Mouse (Mus musculus) intestine, postnatal 0 days (tissue): ENCODE measurements around the gene Prex1. TPM values are rescaled to one million over a fixed set of nuclear protein-coding genes. Genes with fewer than 3 reads are reported as not detected.

ENCODE experiments used
- ATAC-seq: fragments of 200-750 bp; cut with Nextera tagmentation; 2 replicates; pipeline ENCODE4 v1.8.0; 2017; ENCODE audit warnings: mild to moderate bottlenecking, moderate TSS enrichment, moderate library complexity
- H3K27ac ChIP-seq: fragments of 300-500 bp; sonication (generic); 2 replicates; pipeline ENCODE4 v1.5.1; 2014; ENCODE audit warnings: mild to moderate bottlenecking, low read depth, low read length, moderate library complexity
- H3K27me3 ChIP-seq: fragments of 300-500 bp; sonication (generic); replicated peaks from 2 replicates; pipeline ENCODE4 v1.6.1; 2014; ENCODE audit warnings: low read length, mixed read lengths; ENCODE audit not compliant: control insufficient read depth, insufficient read depth
- H3K36me3 ChIP-seq: fragments of 300-500 bp; sonication (generic); 2 replicates; pipeline ENCODE4 v1.6.1; 2014; ENCODE audit warnings: mild to moderate bottlenecking, moderate library complexity; ENCODE audit not compliant: control insufficient read depth, insufficient read depth
- H3K4me1 ChIP-seq: fragments of 300-500 bp; sonication (generic); replicated peaks from 2 replicates; pipeline ENCODE4 v1.6.1; 2014; ENCODE audit warnings: antibody characterized with exemption, low read length, mixed read lengths; ENCODE audit not compliant: control insufficient read depth, insufficient read depth
- H3K4me2 ChIP-seq: fragments of 300-500 bp; sonication (generic); replicated peaks from 2 replicates; pipeline ENCODE4 v1.6.1; 2014; ENCODE audit warnings: low read depth, mild to moderate bottlenecking, moderate library complexity
- H3K4me3 ChIP-seq: fragments of 300-500 bp; sonication (generic); 2 replicates; pipeline ENCODE4 v1.5.1; 2014; ENCODE audit warnings: low read depth, low read length
- H3K9ac ChIP-seq: fragments of 300-500 bp; sonication (generic); 2 replicates; pipeline ENCODE4 v1.6.1; 2014; ENCODE audit warnings: mild to moderate bottlenecking, low read depth, low read length
- H3K9me3 ChIP-seq: fragments of 300-500 bp; sonication (generic); 2 replicates; pipeline ENCODE4 v1.6.1; 2016; ENCODE audit warnings: mixed run types; ENCODE audit not compliant: control insufficient read depth
- CTCF ChIP-seq: sonication (generic); IDR thresholded peaks from 2 replicates; pipeline ENCODE4 v1.5.1; 2016; ENCODE audit warnings: low read depth, mild to moderate bottlenecking, control low read depth, antibody characterized with exemption, moderate library complexity
- WGBS: fragments of 180-500 bp; shearing (Covaris S2); extraction: QIAGEN DNeasy Blood & Tissue Kit; methylation state at CpG from one replicate; pipeline ENCODE4 v1.1.7; 2014; 5-methylcytosine and 5-hydroxymethylcytosine counted together
- polyA plus RNA-seq: library from polyadenylated mRNA; unstranded; fragments of >200 nt; fragmentation: Nextera tagmentation; extraction: Ambion mirVana; gene quantifications from 2 replicates; pipeline ENCODE4 v1.2.1, GENCODE M21; 2015

The Prex1 gene
- polyA plus RNA-seq, 1 experiment from 2014 or later, result 4.0 TPM

GRCm38 (mm10) chr2:166745849-166746248 lies 32.2 kb upstream of the Prex1 start:
- 81% methylated on average over 9 of the region's 9 CpGs for WGBS
- Histone ChIP-seq H3K4me1 (no peaks in the 10 kb centered on the region), H3K36me3 (no peaks in the 10 kb centered on the region), H3K4me3 (no peak overlapping the region), H3K4me2 (no peak overlapping the region), H3K9me3 (no peaks in the 10 kb centered on the region), H3K27me3 (no peaks in the 10 kb centered on the region), H3K9ac (no peak overlapping the region), H3K27ac (no peak overlapping the region)
- no peak for ATAC-seq
- TF ChIP-seq CTCF, result no peak

GRCm38 (mm10) chr2:166744433-166744832 lies 30.8 kb upstream of the Prex1 start:
- Histone ChIP-seq H3K4me2 (no peak overlapping the region), H3K36me3 (no peaks in the 10 kb centered on the region), H3K27ac (no peak overlapping the region), H3K9ac (no peak overlapping the region), H3K27me3 (no peaks in the 10 kb centered on the region), H3K9me3 (no peaks in the 10 kb centered on the region), H3K4me1 (no peaks in the 10 kb centered on the region), H3K4me3 (no peak overlapping the region)
- TF ChIP-seq CTCF, result no peak
- no peak; the same call in 1 of the 2 replicates for ATAC-seq
- 75% methylated on average over 7 of the region's 7 CpGs for WGBS

- H3K27ac ChIP-seq, result no peak overlapping the region
- no peaks in the 10 kb centered on the region for H3K9me3 ChIP-seq
- no peak overlapping the region for H3K4me2 ChIP-seq
- no peaks in the 10 kb centered on the region for H3K36me3 ChIP-seq
- no peaks in the 10 kb centered on the region for H3K27me3 ChIP-seq
- H3K4me1 ChIP-seq, result no peaks in the 10 kb centered on the region
- no peak for TF ChIP-seq CTCF
- WGBS, result 55% methylated on average over 4 of the region's 4 CpGs
- H3K4me3 ChIP-seq, result no peak overlapping the region
- no peak for ATAC-seq
- no peak overlapping the region for H3K9ac ChIP-seq
These were observed 29.9 kb upstream of the Prex1 start for GRCm38 (mm10) chr2:166743504-166743903.

- Histone ChIP-seq H3K4me3 (no peak overlapping the region), H3K4me2 (no peak overlapping the region), H3K4me1 (no peaks in the 10 kb centered on the region), H3K27me3 (no peaks in the 10 kb centered on the region), H3K9me3 (no peaks in the 10 kb centered on the region), H3K9ac (no peak overlapping the region), H3K27ac (no peak overlapping the region), H3K36me3 (no peaks in the 10 kb centered on the region)
- no peak for TF ChIP-seq CTCF
- 83% methylated on average over 6 of the region's 6 CpGs for WGBS
- no peak for ATAC-seq
These were observed 27.8 kb upstream of the Prex1 start for GRCm38 (mm10) chr2:166741445-166741844.

GRCm38 (mm10) chr2:166740396-166740795 lies 26.8 kb upstream of the Prex1 start:
- Histone ChIP-seq H3K4me1 (no peaks in the 10 kb centered on the region), H3K9me3 (no peaks in the 10 kb centered on the region), H3K4me2 (no peak overlapping the region), H3K9ac (no peak overlapping the region), H3K36me3 (no peaks in the 10 kb centered on the region), H3K27ac (no peak overlapping the region), H3K4me3 (no peak overlapping the region), H3K27me3 (no peaks in the 10 kb centered on the region)
- ATAC-seq, result no peak
- no peak for TF ChIP-seq CTCF
- WGBS, result 51% methylated on average over 6 of the region's 6 CpGs

GRCm38 (mm10) chr2:166737307-166737706 lies 23.7 kb upstream of the Prex1 start:
- H3K27ac ChIP-seq, result no peak overlapping the region
- H3K9me3 ChIP-seq, result no peaks in the 10 kb centered on the region
- H3K27me3 ChIP-seq, result no peaks in the 10 kb centered on the region
- 68% methylated on average over 7 of the region's 7 CpGs for WGBS
- no peaks in the 10 kb centered on the region for H3K4me1 ChIP-seq
- H3K36me3 ChIP-seq, result no peaks in the 10 kb centered on the region
- no peak overlapping the region for H3K4me3 ChIP-seq
- no peak overlapping the region for H3K4me2 ChIP-seq
- no peak overlapping the region for H3K9ac ChIP-seq
- no peak for TF ChIP-seq CTCF
- ATAC-seq, result no peak

- no peaks in the 10 kb centered on the region for H3K9me3 ChIP-seq
- no peak overlapping the region for H3K27ac ChIP-seq
- H3K4me3 ChIP-seq, result no peak overlapping the region
- no peaks in the 10 kb centered on the region for H3K27me3 ChIP-seq
- H3K4me2 ChIP-seq, result 0 out of 2 replicates have a peak overlapping the region, but pooled peaks have one; percentile 18
- no peak for TF ChIP-seq CTCF
- WGBS, result 30% methylated on average over 15 of the region's 15 CpGs
- H3K4me1 ChIP-seq, result no peaks in the 10 kb centered on the region
- no peak for ATAC-seq
- no peak overlapping the region for H3K9ac ChIP-seq
- H3K36me3 ChIP-seq, result no peaks in the 10 kb centered on the region
These were observed 21.9 kb upstream of the Prex1 start for GRCm38 (mm10) chr2:166735469-166736001.
